Mouse (Mus musculus): ENCODE measurements around the gene Lonrf2. TPM values are rescaled to one million over a fixed set of nuclear protein-coding genes. Genes with fewer than 3 reads are reported as not detected.

Lonrf2 gene
- polyA plus RNA-seq, 1 experiment from 2014 or later: 2.6 TPM

GRCm38 (mm10) chr1:38789988-38790602 lies 46.4 kb downstream of the Lonrf2 start:
- H3K4me2 ChIP-seq (replicated peaks; ENCODE audit: low read depth, low read length): no peak overlapping the region
- no peak overlapping the region for H3K27ac ChIP-seq (ENCODE audit: low read depth, low read length)
- 59% methylated on average over 7 of the region's 7 CpGs for WGBS
- no peaks in the 10 kb centered on the region for H3K9me3 ChIP-seq (ENCODE audit: control insufficient read depth, low read length)
- H3K4me1 ChIP-seq (ENCODE audit: control insufficient read depth, insufficient read depth, low read length): no peaks in the 10 kb centered on the region
- no peaks in the 10 kb centered on the region for H3K27me3 ChIP-seq (ENCODE audit: control insufficient read depth, insufficient read depth, low read length)
- H3K4me3 ChIP-seq (ENCODE audit: low read length): no peak overlapping the region
- no peak for ATAC-seq (ENCODE audit: low FRiP score, low TSS enrichment)
- no peak overlapping the region for H3K9ac ChIP-seq (ENCODE audit: low read depth, low read length)
- no peaks in the 10 kb centered on the region for H3K36me3 ChIP-seq (ENCODE audit: control insufficient read depth, insufficient read depth, low read length)

- no peaks in the 10 kb centered on the region for H3K27me3 ChIP-seq (ENCODE audit: control insufficient read depth, insufficient read depth, low read length)
- no peaks in the 10 kb centered on the region for H3K4me1 ChIP-seq (ENCODE audit: control insufficient read depth, insufficient read depth, low read length)
- WGBS: 72% methylated on average over 3 of the region's 3 CpGs
- H3K4me3 ChIP-seq (ENCODE audit: low read length): no peak overlapping the region
- H3K36me3 ChIP-seq (ENCODE audit: control insufficient read depth, insufficient read depth, low read length): no peaks in the 10 kb centered on the region
- no peak for ATAC-seq (ENCODE audit: low FRiP score, low TSS enrichment)
- no peaks in the 10 kb centered on the region for H3K9me3 ChIP-seq (ENCODE audit: control insufficient read depth, low read length)
- H3K27ac ChIP-seq (ENCODE audit: low read depth, low read length): no peak overlapping the region
- no peak overlapping the region for H3K4me2 ChIP-seq (replicated peaks; ENCODE audit: low read depth, low read length)
- no peak overlapping the region for H3K9ac ChIP-seq (ENCODE audit: low read depth, low read length)
Observed at GRCm38 (mm10) chr1:38788904-38789303, 47.6 kb downstream of the Lonrf2 start.

- Histone ChIP-seq H3K4me1 (ENCODE audit: control insufficient read depth, insufficient read depth, low read length) (no peaks in the 10 kb centered on the region), H3K27ac (ENCODE audit: low read depth, low read length) (no peak overlapping the region), H3K36me3 (ENCODE audit: control insufficient read depth, insufficient read depth, low read length) (no peaks in the 10 kb centered on the region), H3K4me2 (replicated peaks; ENCODE audit: low read depth, low read length) (no peak overlapping the region), H3K9ac (ENCODE audit: low read depth, low read length) (no peak overlapping the region), H3K9me3 (ENCODE audit: control insufficient read depth, low read length) (no peaks in the 10 kb centered on the region), H3K27me3 (ENCODE audit: control insufficient read depth, insufficient read depth, low read length) (no peaks in the 10 kb centered on the region), H3K4me3 (ENCODE audit: low read length) (no peak overlapping the region)
- 8% methylated on average over 5 of the region's 5 CpGs for WGBS
- no peak; the same call in 1 of the 2 replicates for ATAC-seq (ENCODE audit: low FRiP score, low TSS enrichment)
Observed at GRCm38 (mm10) chr1:38787443-38787842, 49.1 kb downstream of the Lonrf2 start.

GRCm38 (mm10) chr1:38786358-38786757 lies 50.2 kb downstream of the Lonrf2 start:
- ATAC-seq (ENCODE audit: low FRiP score, low TSS enrichment): no peak
- Histone ChIP-seq H3K4me1 (ENCODE audit: control insufficient read depth, insufficient read depth, low read length) (no peaks in the 10 kb centered on the region), H3K36me3 (ENCODE audit: control insufficient read depth, insufficient read depth, low read length) (no peaks in the 10 kb centered on the region), H3K4me3 (ENCODE audit: low read length) (no peak overlapping the region), H3K9ac (ENCODE audit: low read depth, low read length) (no peak overlapping the region), H3K9me3 (ENCODE audit: control insufficient read depth, low read length) (no peaks in the 10 kb centered on the region), H3K27ac (ENCODE audit: low read depth, low read length) (no peak overlapping the region), H3K27me3 (ENCODE audit: control insufficient read depth, insufficient read depth, low read length) (no peaks in the 10 kb centered on the region), H3K4me2 (replicated peaks; ENCODE audit: low read depth, low read length) (no peak overlapping the region)
- 65% methylated on average over 7 of the region's 7 CpGs for WGBS

GRCm38 (mm10) chr1:38778271-38778670 lies 58.2 kb downstream of the Lonrf2 start:
- ATAC-seq (ENCODE audit: low FRiP score, low TSS enrichment): no peak
- H3K27me3 ChIP-seq (ENCODE audit: control insufficient read depth, insufficient read depth, low read length): no peaks in the 10 kb centered on the region
- H3K9me3 ChIP-seq (ENCODE audit: control insufficient read depth, low read length): no peaks in the 10 kb centered on the region
- WGBS: 94% methylated on average over 1 of the region's 1 CpGs
- H3K4me3 ChIP-seq (ENCODE audit: low read length): no peak overlapping the region
- no peak overlapping the region for H3K4me2 ChIP-seq (replicated peaks; ENCODE audit: low read depth, low read length)
- H3K9ac ChIP-seq (ENCODE audit: low read depth, low read length): no peak overlapping the region
- H3K4me1 ChIP-seq (ENCODE audit: control insufficient read depth, insufficient read depth, low read length): no peaks in the 10 kb centered on the region
- H3K27ac ChIP-seq (ENCODE audit: low read depth, low read length): no peak overlapping the region
- no peaks in the 10 kb centered on the region for H3K36me3 ChIP-seq (ENCODE audit: control insufficient read depth, insufficient read depth, low read length)

- H3K27ac ChIP-seq (ENCODE audit: low read depth, low read length): no peak overlapping the region
- no peak overlapping the region for H3K4me3 ChIP-seq (ENCODE audit: low read length)
- H3K27me3 ChIP-seq (ENCODE audit: control insufficient read depth, insufficient read depth, low read length): no peaks in the 10 kb centered on the region
- H3K9ac ChIP-seq (ENCODE audit: low read depth, low read length): no peak overlapping the region
- no peaks in the 10 kb centered on the region for H3K4me1 ChIP-seq (ENCODE audit: control insufficient read depth, insufficient read depth, low read length)
- no peaks in the 10 kb centered on the region for H3K36me3 ChIP-seq (ENCODE audit: control insufficient read depth, insufficient read depth, low read length)
- no peak overlapping the region for H3K4me2 ChIP-seq (replicated peaks; ENCODE audit: low read depth, low read length)
- H3K9me3 ChIP-seq (ENCODE audit: control insufficient read depth, low read length): no peaks in the 10 kb centered on the region
- 62% methylated on average over 7 of the region's 7 CpGs for WGBS
- ATAC-seq (ENCODE audit: low FRiP score, low TSS enrichment): no peak
Observed at GRCm38 (mm10) chr1:38777500-38777899, 59.0 kb downstream of the Lonrf2 start.

GRCm38 (mm10) chr1:38775713-38776112 lies 60.8 kb downstream of the Lonrf2 start:
- H3K27me3 ChIP-seq (ENCODE audit: control insufficient read depth, insufficient read depth, low read length): no peaks in the 10 kb centered on the region
- no peaks in the 10 kb centered on the region for H3K36me3 ChIP-seq (ENCODE audit: control insufficient read depth, insufficient read depth, low read length)
- H3K9ac ChIP-seq (ENCODE audit: low read depth, low read length): no peak overlapping the region
- H3K9me3 ChIP-seq (ENCODE audit: control insufficient read depth, low read length): no peaks in the 10 kb centered on the region
- H3K4me3 ChIP-seq (ENCODE audit: low read length): no peak overlapping the region
- no peak for ATAC-seq (ENCODE audit: low FRiP score, low TSS enrichment)
- H3K4me2 ChIP-seq (replicated peaks; ENCODE audit: low read depth, low read length): no peak overlapping the region
- WGBS: 92% methylated on average over 5 of the region's 5 CpGs
- no peak overlapping the region for H3K27ac ChIP-seq (ENCODE audit: low read depth, low read length)
- H3K4me1 ChIP-seq (ENCODE audit: control insufficient read depth, insufficient read depth, low read length): no peaks in the 10 kb centered on the region

GRCm38 (mm10) chr1:38770676-38771075 lies 65.8 kb downstream of the Lonrf2 start:
- H3K9me3 ChIP-seq (ENCODE audit: control insufficient read depth, low read length): no peaks in the 10 kb centered on the region
- no peak overlapping the region for H3K9ac ChIP-seq (ENCODE audit: low read depth, low read length)
- no peak overlapping the region for H3K27ac ChIP-seq (ENCODE audit: low read depth, low read length)
- H3K4me1 ChIP-seq (ENCODE audit: control insufficient read depth, insufficient read depth, low read length): peaks cover 11% of the 10 kb centered on the region
- H3K4me3 ChIP-seq (ENCODE audit: low read length): no peak overlapping the region
- no peak overlapping the region for H3K4me2 ChIP-seq (replicated peaks; ENCODE audit: low read depth, low read length)
- H3K27me3 ChIP-seq (ENCODE audit: control insufficient read depth, insufficient read depth, low read length): no peaks in the 10 kb centered on the region
- WGBS: 84% methylated on average over 3 of the region's 3 CpGs
- H3K36me3 ChIP-seq (ENCODE audit: control insufficient read depth, insufficient read depth, low read length): no peaks in the 10 kb centered on the region
- no peak for ATAC-seq (ENCODE audit: low FRiP score, low TSS enrichment)

- ATAC-seq (ENCODE audit: low FRiP score, low TSS enrichment): no peak
- no peaks in the 10 kb centered on the region for H3K27me3 ChIP-seq (ENCODE audit: control insufficient read depth, insufficient read depth, low read length)
- H3K4me2 ChIP-seq (replicated peaks; ENCODE audit: low read depth, low read length): no peak overlapping the region
- H3K9me3 ChIP-seq (ENCODE audit: control insufficient read depth, low read length): no peaks in the 10 kb centered on the region
- H3K4me3 ChIP-seq (ENCODE audit: low read length): no peak overlapping the region
- no peak overlapping the region for H3K27ac ChIP-seq (ENCODE audit: low read depth, low read length)
- no peaks in the 10 kb centered on the region for H3K36me3 ChIP-seq (ENCODE audit: control insufficient read depth, insufficient read depth, low read length)
- no peak overlapping the region for H3K9ac ChIP-seq (ENCODE audit: low read depth, low read length)
- peaks cover 14% of the 10 kb centered on the region for H3K4me1 ChIP-seq (ENCODE audit: control insufficient read depth, insufficient read depth, low read length)
- 22% methylated on average over 6 of the region's 6 CpGs for WGBS
Observed at GRCm38 (mm10) chr1:38769920-38770319, 66.6 kb downstream of the Lonrf2 start.
